Mouse (Mus musculus) C2C12 (cell line): ENCODE results near the gene Hsf2.

Experiments
- CEBPB ChIP-seq: IDR thresholded peaks from one replicate; pipeline ENCODE4 v1.6.1; 2011; ENCODE audit warnings: low read depth, mild to moderate bottlenecking, control low read depth, moderate library complexity
- CTCF ChIP-seq: IDR thresholded peaks from one replicate; pipeline ENCODE4 v1.5.1; 2011; ENCODE audit not compliant: control insufficient read depth, insufficient read depth, insufficient read length
- MAX ChIP-seq: IDR thresholded peaks from one replicate; pipeline ENCODE4 v1.6.1; 2011; ENCODE audit warnings: mild to moderate bottlenecking, control low read depth
- MYOD1 ChIP-seq: IDR thresholded peaks from one replicate; pipeline ENCODE4 v1.6.1; 2011; ENCODE audit warnings: low read depth; ENCODE audit not compliant: control insufficient read depth, insufficient read length
- USF1 ChIP-seq: IDR thresholded peaks from one replicate; pipeline ENCODE4 v1.6.1; 2011; ENCODE audit warnings: low read depth, mild to moderate bottlenecking, control low read depth, moderate library complexity

GRCm38 (mm10) chr10:57531616-57532217 is 45.5 kb downstream of the Hsf2 start:
- TF ChIP-seq CTCF (no peak), CEBPB (no peak), MAX (no peak), USF1 (no peak), MYOD1 (no peak)
